Mouse (Mus musculus) left cerebral cortex, adult 8-10 months (tissue): Measurements from ENCODE around the gene Zfp978. TPM values are rescaled to one million over a fixed set of nuclear protein-coding genes. Genes with fewer than 3 reads are reported as not detected.
"Not testable (repeated sequence)": the region's sequence is repeated elsewhere in the genome, so short reads cannot be mapped to it uniquely, and the experiment has no call there.

Experiments
- DNase-seq, 2 experiments: peaks; one replicate each; pipeline ENCODE4 v3.0.0; 2022; ENCODE audit warnings: low spot score in 2 of 2
- total RNA-seq, 4 experiments: library from RNA; stranded (reverse); gene quantifications; 2 replicates each; pipeline ENCODE4 v1.2.4; 2022

Zfp978 gene
- under 1 TPM in 1 of 4 experiments, not detected in 3; 0.37 TPM for total RNA-seq

- DNase-seq: not testable (repeated sequence)
These were observed at the start of gene Zfp978 for GRCm38 (mm10) chr4:147361003-147361402. Gene Zfp978 (plus strand): TSS chr4:147361303.

GRCm38 (mm10) chr4:147335036-147335690 is 25.9 kb upstream of the Zfp978 start:
- DNase-seq: not testable (repeated sequence)

DNA sequence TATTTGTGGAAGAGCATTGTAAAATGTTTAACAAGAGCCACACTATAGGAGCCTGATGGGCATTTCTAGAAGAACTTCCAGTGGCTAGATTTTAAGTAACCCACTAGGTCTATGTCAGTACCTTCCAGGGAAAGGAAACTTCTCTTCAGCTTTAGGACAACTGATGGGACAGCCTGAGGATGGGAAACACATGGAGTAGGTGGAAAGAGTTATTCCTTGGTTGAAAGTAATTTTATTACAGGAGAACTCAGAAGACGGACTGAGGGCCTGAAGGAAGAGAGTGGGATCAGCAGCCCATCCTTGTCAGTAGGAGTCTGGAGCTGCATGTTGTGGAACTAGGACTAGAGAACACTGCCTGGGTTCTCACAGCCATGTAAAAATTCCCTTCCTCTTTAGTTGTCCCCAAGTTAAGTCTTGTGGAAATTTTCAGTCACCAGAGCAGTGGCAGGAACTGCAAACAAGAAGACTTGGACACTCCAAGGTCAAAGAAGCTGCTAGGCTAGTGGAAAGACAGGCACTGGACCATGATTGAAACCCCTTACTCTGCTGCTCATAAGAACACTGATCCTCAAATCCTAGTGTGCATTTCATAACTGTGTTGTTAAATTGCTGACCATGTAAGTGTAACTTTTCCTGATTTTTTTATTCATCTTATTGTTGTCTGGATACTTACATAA is 25.3 kb upstream of the Zfp978 start:
- not testable (repeated sequence) for DNase-seq

DNA sequence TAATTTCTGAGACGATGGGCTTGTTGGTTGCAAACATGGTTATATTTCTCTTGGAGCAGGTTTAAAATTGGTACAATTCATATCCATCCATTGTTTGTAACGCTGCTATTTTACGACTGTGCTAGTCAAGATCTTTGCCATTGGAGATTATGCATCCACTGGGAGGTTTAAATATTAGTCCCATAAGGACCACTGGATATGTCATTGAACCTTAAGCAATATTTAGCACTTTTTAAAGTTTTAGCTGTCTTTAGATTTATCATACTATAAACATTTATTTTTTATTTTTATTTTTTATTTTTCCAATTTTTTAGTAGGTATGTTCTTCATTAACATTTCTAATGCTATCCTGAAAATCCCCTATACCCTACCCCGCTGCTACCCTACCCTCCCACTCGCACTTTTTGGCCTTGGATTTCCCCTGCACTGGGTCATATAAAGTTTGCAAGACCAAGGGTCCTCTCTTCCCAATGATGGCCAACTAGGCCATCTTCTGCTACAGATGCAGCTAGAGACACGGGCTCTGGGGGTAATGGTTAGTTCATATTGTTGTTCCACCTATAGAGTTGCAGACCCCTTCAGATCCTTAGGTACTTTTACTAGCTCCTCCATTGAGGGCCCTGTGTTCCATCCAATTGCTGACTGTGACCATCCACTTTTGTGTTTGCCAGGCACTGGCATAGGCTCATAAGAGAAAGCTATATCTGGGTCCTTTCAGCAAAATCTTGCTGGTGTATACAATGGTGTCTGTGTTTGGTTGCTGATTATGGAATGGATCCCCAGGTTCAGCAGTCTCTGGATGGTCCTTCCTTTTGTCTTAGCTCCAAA is 24.5 kb upstream of the Zfp978 start:
- not testable (repeated sequence) for DNase-seq

GRCm38 (mm10) chr4:147337520-147337919 is 23.6 kb upstream of the Zfp978 start:
- not testable (repeated sequence) for DNase-seq

- no peak for DNase-seq
These were observed 23.0 kb upstream of the Zfp978 start for GRCm38 (mm10) chr4:147338032-147338610.

- DNase-seq: not testable (repeated sequence)
These were observed 22.4 kb upstream of the Zfp978 start for GRCm38 (mm10) chr4:147338706-147339105.

DNA sequence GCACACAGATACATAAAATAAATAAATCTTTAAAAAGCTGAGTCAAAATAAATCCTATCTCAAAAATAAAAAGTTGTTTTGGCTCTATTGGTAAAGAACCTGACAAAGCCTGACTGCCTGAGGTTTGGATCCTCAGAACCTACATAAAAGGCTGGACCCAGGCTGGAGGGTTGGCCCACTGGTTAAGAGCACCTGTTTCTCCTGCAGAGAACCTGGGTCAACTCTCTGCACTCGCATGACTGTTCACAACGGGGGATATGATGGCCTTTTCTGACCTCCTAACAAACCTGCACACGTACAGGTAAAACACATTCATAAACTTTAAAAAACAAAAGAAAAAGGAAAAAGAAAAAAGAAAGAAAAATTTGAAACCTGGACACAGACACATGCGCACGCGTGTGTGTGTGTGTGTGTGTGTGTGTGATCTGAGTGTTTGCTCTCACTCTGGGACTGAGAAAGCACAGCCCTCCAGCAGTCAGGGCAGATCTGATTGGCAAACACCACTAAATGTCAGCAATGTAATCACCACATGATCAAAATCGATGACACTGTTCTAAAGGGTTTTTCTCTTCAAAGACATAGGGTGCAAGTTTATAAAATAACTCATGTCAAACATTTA is 21.4 kb upstream of the Zfp978 start:
- not testable (repeated sequence) for DNase-seq

DNA sequence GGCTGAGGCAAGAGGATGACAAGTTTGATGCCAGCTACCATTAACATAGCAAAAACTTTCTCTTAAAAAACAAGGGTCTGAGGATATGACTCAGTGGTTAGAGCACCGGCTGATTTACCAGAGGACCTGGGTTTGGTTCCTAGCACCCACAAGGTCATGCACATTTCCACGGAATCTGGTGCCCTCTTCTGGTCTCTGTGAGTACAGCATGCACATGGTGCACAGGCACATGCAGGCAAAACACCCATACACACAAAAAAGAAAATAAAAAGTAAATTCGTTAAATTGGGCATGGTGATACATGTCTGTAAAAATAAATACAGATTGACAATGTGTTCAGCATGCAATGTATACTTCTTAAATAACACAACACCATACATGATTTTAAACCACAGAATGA is 20.9 kb upstream of the Zfp978 start:
- not testable (repeated sequence) for DNase-seq

DNA sequence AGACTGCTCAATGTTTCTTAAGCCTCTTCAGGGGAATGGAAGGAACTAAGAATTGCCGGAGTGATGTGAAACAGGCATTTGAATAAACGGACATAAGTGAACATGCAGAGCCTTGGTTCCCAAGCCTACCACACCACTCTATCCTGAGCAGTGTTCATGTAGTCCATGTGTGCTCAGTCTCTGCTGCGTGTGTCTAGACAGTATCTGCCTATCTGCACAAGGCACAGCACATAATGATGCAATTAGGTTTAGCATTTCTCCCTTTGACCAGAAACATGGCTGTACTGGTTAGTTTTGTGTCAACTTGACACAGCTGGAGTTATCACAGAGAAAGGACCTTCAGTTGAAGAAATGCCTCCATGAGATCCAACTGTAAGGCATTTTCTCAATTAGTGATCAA is 20.2 kb upstream of the Zfp978 start:
- DNase-seq: not testable (repeated sequence)

DNA sequence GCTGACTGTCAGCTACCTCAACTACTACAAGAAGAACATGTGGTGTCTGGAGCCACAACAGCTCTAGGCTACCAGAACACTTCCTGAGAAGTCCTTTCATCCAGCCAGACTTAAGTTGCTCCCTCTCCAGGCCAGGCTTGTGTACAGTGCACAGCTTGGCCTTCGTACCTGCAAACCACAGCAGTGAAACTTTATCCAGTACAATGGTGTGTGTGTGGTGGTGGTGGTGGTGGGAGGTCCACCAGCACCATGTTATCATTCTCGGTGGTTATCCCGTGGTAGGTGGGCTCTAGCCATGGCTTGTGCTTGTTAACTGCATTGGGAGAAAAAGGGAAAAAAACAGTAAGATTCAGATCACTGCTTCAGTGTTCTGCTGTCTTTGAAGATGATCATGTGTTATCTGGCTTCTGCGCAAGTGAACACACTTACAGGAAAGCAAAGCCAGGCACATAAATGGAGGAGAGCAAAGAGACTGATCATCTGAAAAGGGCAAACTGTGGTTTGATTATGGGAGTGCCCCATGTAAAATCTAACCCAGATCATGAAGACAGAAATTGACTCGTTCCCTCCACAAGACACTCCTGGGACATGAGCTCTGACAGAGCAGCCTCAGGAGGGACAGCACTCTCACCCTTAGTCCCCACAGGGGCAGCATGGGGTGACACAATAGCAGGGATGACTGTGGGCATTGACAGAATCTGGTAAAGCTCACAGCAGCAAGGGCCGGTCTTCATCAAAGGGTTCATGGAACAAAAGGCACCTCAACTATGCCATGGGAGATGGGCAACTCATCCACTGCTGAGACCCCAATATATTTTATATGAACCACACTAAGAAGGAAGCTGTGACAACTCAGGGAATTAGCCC is 17.8 kb upstream of the Zfp978 start:
- not testable (repeated sequence) for DNase-seq

- not testable (repeated sequence) for DNase-seq
These were observed 16.0 kb upstream of the Zfp978 start for GRCm38 (mm10) chr4:147345061-147345554.

- not testable (repeated sequence) for DNase-seq
These were observed 14.6 kb upstream of the Zfp978 start for GRCm38 (mm10) chr4:147346361-147347035.

DNA sequence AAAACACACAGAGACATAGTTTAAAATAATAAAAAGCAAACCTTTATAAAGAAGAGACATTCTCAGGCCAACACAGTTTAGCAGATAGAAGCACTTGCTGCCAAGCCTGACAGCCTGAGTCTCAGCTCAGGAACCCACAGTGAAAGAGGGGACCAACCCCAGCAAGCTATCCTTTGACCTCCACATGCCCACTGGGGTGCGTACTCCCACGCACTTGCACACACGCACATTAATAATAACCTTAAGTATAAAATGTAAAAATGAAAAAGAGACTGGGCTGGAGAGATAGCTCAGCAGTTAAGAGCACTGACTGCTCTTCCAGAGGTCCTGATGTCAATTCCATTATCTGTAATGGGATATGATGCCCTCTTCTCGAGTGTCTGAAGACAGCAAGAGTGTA is 13.8 kb upstream of the Zfp978 start:
- not testable (repeated sequence) for DNase-seq

DNA sequence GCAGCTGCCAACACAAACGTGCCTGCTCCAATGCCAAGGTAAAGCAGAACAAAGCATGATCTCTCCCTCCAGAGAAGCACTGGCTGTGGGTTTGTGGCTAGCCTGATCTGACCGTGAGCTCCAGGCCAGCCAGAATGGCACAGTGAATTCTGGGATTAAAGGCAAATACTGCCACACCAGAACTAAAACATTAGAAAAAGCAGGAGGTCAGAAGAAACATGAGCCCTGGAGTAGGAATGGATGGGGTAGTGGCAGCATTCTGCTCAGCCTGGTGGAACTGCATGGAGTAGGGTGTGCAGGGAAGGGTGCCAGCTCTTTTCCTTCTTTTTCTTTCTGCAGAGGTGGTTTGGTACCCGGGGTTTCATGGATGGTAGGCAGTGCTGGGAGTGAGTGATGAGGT is 13.2 kb upstream of the Zfp978 start:
- DNase-seq: not testable (repeated sequence)

DNA sequence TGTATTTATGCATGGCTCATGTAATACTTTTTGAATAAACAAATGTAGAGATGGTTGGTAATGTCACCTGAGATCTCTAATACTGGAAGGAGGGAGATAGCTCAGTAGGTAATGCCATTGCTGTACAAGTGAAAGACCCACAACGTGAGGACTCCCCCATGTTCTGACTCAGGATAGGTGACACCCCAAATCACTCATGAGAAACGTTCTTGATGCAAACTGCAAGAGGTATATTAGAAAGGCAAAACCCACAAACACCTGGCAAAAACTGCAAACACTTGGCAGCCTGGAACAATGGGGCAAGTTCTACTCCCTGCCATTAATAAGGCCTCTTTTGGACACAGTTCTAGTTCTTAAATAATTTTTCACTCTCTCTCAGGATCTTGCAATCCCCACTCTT is 12.7 kb upstream of the Zfp978 start:
- not testable (repeated sequence) for DNase-seq

GRCm38 (mm10) chr4:147348906-147349686 is 12.0 kb upstream of the Zfp978 start:
- not testable (repeated sequence) for DNase-seq

DNA sequence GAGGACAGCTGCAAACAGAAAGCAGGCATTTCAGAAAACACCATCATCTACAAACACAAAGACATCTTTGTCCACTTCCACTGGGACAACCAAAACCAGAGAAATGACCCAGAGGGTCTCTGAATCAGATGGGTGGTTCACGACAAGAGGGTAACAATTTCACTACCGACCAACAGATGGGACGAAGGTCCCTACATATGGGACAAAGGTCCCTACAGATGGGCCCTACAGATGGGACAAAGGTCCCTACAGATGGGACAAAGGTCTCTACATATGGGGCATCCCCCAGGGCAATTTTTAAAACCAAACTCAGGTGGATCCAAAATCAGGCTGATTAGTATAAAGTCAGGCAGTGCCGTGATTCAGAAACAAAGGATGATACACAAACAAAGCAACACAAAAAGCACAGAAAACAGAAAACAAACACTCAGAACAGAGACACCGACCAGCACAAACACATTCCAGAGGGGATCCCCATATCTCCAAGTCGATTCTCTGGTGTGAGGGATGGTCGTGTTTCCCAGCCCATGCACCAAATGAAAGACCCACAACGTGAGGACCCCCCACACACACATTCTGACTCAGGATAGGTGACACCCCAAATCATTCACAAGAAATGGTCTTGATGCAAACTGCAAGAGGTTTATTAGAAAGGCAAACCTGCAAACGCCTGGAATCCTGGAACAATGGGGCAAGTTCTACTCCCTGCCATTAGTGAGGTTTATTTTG is 11.3 kb upstream of the Zfp978 start:
- DNase-seq: not testable (repeated sequence)
